Mouse (Mus musculus): ENCODE data around the gene Gm10352. TPM values are rescaled to one million over a fixed set of nuclear protein-coding genes. Genes with fewer than 3 reads are reported as not detected.

The Gm10352 gene
- polyA plus RNA-seq (2012; rRNA removed): 0.07 TPM in 1 of 2 replicates, not detected in the other

DNA sequence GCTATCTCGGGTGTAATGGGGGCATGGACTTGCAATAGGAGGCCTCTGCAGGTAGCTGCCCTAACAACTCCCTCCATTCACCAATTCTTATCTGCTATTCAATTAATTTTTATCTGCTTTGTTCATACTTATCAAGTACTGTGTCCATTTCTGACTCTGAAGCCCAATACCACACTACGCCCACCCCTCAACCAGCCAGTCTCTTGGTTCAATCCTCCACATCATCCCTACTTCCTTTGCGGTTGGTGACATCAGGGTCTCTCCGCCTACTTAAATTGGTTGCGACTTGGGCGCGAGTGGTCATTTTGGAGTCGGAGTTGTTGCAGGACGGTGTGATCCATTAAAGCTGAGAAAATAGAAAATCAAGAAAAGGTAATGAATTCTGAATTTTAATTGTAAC is at the start of gene Gm10352:
Gm10352 (plus strand) TSS at position 301 of the 400 bp plus-strand sequence.

DNA sequence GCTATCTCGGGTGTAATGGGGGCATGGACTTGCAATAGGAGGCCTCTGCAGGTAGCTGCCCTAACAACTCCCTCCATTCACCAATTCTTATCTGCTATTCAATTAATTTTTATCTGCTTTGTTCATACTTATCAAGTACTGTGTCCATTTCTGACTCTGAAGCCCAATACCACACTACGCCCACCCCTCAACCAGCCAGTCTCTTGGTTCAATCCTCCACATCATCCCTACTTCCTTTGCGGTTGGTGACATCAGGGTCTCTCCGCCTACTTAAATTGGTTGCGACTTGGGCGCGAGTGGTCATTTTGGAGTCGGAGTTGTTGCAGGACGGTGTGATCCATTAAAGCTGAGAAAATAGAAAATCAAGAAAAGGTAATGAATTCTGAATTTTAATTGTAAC is 31.5 kb downstream of the Gm10352 start, which contains the start of gene Gm29289:
Gm29289 (plus strand) TSS at position 301 of the 400 bp plus-strand sequence.

Other genes starting within 250 kb of the Gm10352 start
- gene Sry, start 237.3 kb upstream of the Gm10352 start, polyA plus RNA-seq (2012; rRNA removed): not detected in 2 replicates
- gene H2al2b, start 180.3 kb upstream of the Gm10352 start, polyA plus RNA-seq (2012; rRNA removed): not detected in 2 replicates
- 0.11 TPM in 1 of 2 replicates, not detected in the other for gene Gm4064, start 104.8 kb upstream of the Gm10352 start, polyA plus RNA-seq (2012; rRNA removed)
- 0.02 TPM in 1 of 2 replicates, not detected in the other for gene Rbmy, start 70.3 kb upstream of the Gm10352 start, polyA plus RNA-seq (2012; rRNA removed)
- not detected in 2 replicates for gene Gm10256, start 70.3 kb upstream of the Gm10352 start, polyA plus RNA-seq (2012; rRNA removed)
- gene Gm29289, start 31.6 kb downstream of the Gm10352 start, polyA plus RNA-seq (2012; rRNA removed): not detected in 2 replicates